In genomic region chr2:25183336-25183735, GRCm38 (mm10) we compare ENCODE assay signal across 11 mouse cellular contexts. TPM values are rescaled to one million over a fixed set of nuclear protein-coding genes. Genes with fewer than 3 reads are reported as not detected.
DNase-seq lines count a peak whose midpoint lies in the region; ATAC-seq and TF ChIP-seq lines count a peak whose summit lies in the region.
"Had no signal": no experiment of that assay in that cellular context is flagged by ENCODE, and none has a peak within 500 bp of the region (broad histone marks: within the 10 kb centered on the region; RNA-seq: fewer than 3 reads in every experiment).

No protein-coding gene starts in this region.

- peaks cover 17% of the 10 kb centered on the region for H3K4me1 ChIP-seq in heart, postnatal 0 days (ENCODE audit: control insufficient read depth, insufficient read depth)
- H3K4me1 ChIP-seq in hindbrain, embryonic 10.5 days (replicated peaks): peaks cover 73% of the 10 kb centered on the region
- no peaks in the 10 kb centered on the region for H3K4me1 ChIP-seq in cerebellum, adult 2 months (ENCODE audit: control insufficient read depth, insufficient read depth, low read length)

- no peak for DNase-seq in heart, postnatal 0 days (ENCODE audit: low spot score)
- no peak for DNase-seq in heart, postnatal 14 days
- peak; percentile 13 for DNase-seq in brain, embryonic 14.5 days (ENCODE audit: low read depth)
- DNase-seq in hindbrain, embryonic 10.5 days (ENCODE audit: low spot score): no peak
- peak; percentile 59 for DNase-seq in naive thymus-derived CD4-positive, alpha-beta T cell, adult 2 months (ENCODE audit: low read depth)
- DNase-seq in left cerebral cortex, postnatal 25 days (ENCODE audit: low spot score in 2 of 2): no peak
- DNase-seq in cerebellum, adult 2 months: no peak
- DNase-seq in testis, postnatal 14 days (ENCODE audit: low spot score): no peak
- DNase-seq: cerebellum, adult 8-10 months; liver, embryonic 13.5 days had no signal

- no peaks in the 10 kb centered on the region for H3K9me3 ChIP-seq in heart, postnatal 0 days (replicated peaks; ENCODE audit: control insufficient read depth, low read length)
- H3K9me3 ChIP-seq in hindbrain, embryonic 10.5 days: no peaks in the 10 kb centered on the region
- H3K9me3 ChIP-seq: liver, embryonic 13.5 days had no signal

- no peak for TF ChIP-seq EP300 in heart, postnatal 0 days (IDR thresholded peaks at IDR 0.05; ENCODE audit: low read depth)

- no peak overlapping the region for H3K9ac ChIP-seq in heart, postnatal 0 days (replicated peaks; ENCODE audit: low read depth, low read length)

- no peak overlapping the region for H3K27ac ChIP-seq in heart, postnatal 0 days (ENCODE audit: low read depth)
- H3K27ac ChIP-seq in hindbrain, embryonic 10.5 days: peak overlapping the region; percentile 98
- H3K27ac ChIP-seq in cerebellum, adult 2 months (ENCODE audit: insufficient read depth, low read length): no peak overlapping the region
- H3K27ac ChIP-seq: liver, embryonic 13.5 days had no signal

- no peak for ATAC-seq in heart, postnatal 0 days (ENCODE audit: insufficient read depth, low read depth)

- H3K36me3 ChIP-seq in heart, postnatal 0 days (replicated peaks; ENCODE audit: control insufficient read depth, insufficient read depth, low read length): no peaks in the 10 kb centered on the region
- peaks cover 24% of the 10 kb centered on the region for H3K36me3 ChIP-seq in hindbrain, embryonic 10.5 days
- H3K36me3 ChIP-seq: liver, embryonic 13.5 days had no signal

- peak overlapping the region; percentile 62 for H3K4me3 ChIP-seq in heart, postnatal 0 days (ENCODE audit: low read depth, low read length)
- H3K4me3 ChIP-seq in hindbrain, embryonic 10.5 days: peak overlapping the region; percentile 85
- no peak overlapping the region for H3K4me3 ChIP-seq in cerebellum, adult 2 months (replicated peaks; ENCODE audit: insufficient read depth, low read depth, low read length)

- 69% methylated on average over 2 of the region's 2 CpGs for WGBS in heart, postnatal 0 days
- WGBS in hindbrain, embryonic 10.5 days: 52% methylated on average over 2 of the region's 2 CpGs
- WGBS in cerebellum, adult 2 months: 85% methylated on average over 2 of the region's 2 CpGs

- intact Hi-C loops in heart, postnatal 14 days (cut with DNase I): loop anchor here (5.0 kb wide), 1 partner anchor 41 kb away; no protein-coding TSS in a partner anchor
- intact Hi-C loops in left cerebral cortex, postnatal 25 days (cut with DNase I): no loop called here

- peak overlapping the region; percentile 82 for H3K4me2 ChIP-seq in heart, postnatal 0 days (ENCODE audit: low read depth, low read length)

- TF ChIP-seq CTCF in heart, postnatal 0 days (IDR thresholded peaks at IDR 0.05; ENCODE audit: low read depth): no peak
- TF ChIP-seq CTCF in brain, embryonic 14.5 days (IDR thresholded peaks at IDR 0.05; ENCODE audit: borderline replicate concordance, extremely low read depth, insufficient read depth, insufficient read length): no peak
- TF ChIP-seq CTCF in cerebellum, adult 2 months (IDR thresholded peaks at IDR 0.05; ENCODE audit: borderline replicate concordance, insufficient read depth, low read depth, low read length): no peak

- no peak for TF ChIP-seq POLR2A in brain, embryonic 14.5 days (IDR thresholded peaks at IDR 0.05; ENCODE audit: borderline replicate concordance, extremely low read depth, insufficient read depth, insufficient read length, poor library complexity, severe bottlenecking)
- TF ChIP-seq POLR2A in cerebellum, adult 2 months (IDR thresholded peaks at IDR 0.05; ENCODE audit: borderline replicate concordance, insufficient read depth, low read length): no peak

- H3K27me3 ChIP-seq in heart, postnatal 0 days (ENCODE audit: control insufficient read depth, insufficient read depth, low read length): 0 out of 2 replicates have a peak, but pooled peaks cover 6% of the 10 kb centered on the region
- peaks cover 17% of the 10 kb centered on the region for H3K27me3 ChIP-seq in hindbrain, embryonic 10.5 days (ENCODE audit: insufficient read depth, poor library complexity, severe bottlenecking)
- H3K27me3 ChIP-seq in cerebellum, adult 2 months (ENCODE audit: control insufficient read depth, insufficient read depth, low read length): no peaks in the 10 kb centered on the region; the same call in 1 of the 2 replicates

RNA-seq across cellular contexts. Expression of gene Nrarp, which starts 2.8 kb away (rescaled TPM):
- 34.1 and 38.1 TPM in 2 replicates for total RNA-seq in heart, postnatal 0 days (2014; rRNA removed; ENCODE audit: low replicate concordance)
- polyA plus RNA-seq in heart, postnatal 0 days (2015; fragmentation: Nextera tagmentation; extraction: Ambion mirVana): 8.8 and 9.6 TPM in 2 replicates
- total RNA-seq in heart, postnatal 14 days (2021): 10 to 100 TPM; 14.0 to 15.0 TPM
- 50.0 and 58.5 TPM in 2 replicates for polyA plus RNA-seq in brain, embryonic 14.5 days (2012; rRNA removed)
- polyA plus RNA-seq in hindbrain, embryonic 10.5 days (2016; fragmentation: Nextera tagmentation; extraction: Ambion mirVana): 77.4 and 108 TPM in 2 replicates
- 10 to 100 TPM; 21.7 to 30.7 TPM for total RNA-seq in left cerebral cortex, postnatal 25 days (2021)
- 7.7 and 9.4 TPM in 2 replicates for polyA plus RNA-seq in cerebellum, adult 2 months (2012; rRNA removed)

RNA-seq across cellular contexts. Expression of gene Tor4a, which starts 13.3 kb away (rescaled TPM):
- total RNA-seq in heart, postnatal 0 days (2014; rRNA removed; ENCODE audit: low replicate concordance): 4.9 and 8.6 TPM in 2 replicates
- polyA plus RNA-seq in heart, postnatal 0 days (2015; fragmentation: Nextera tagmentation; extraction: Ambion mirVana): 4.4 and 5.2 TPM in 2 replicates
- total RNA-seq in heart, postnatal 14 days (2021): 1 to 10 TPM; 5.0 to 5.5 TPM
- 1.9 and 2.0 TPM in 2 replicates for polyA plus RNA-seq in brain, embryonic 14.5 days (2012; rRNA removed)
- 2.6 and 2.7 TPM in 2 replicates for polyA plus RNA-seq in hindbrain, embryonic 10.5 days (2016; fragmentation: Nextera tagmentation; extraction: Ambion mirVana)
- 1 to 10 TPM; 1.9 to 2.3 TPM for total RNA-seq in left cerebral cortex, postnatal 25 days (2021)
- polyA plus RNA-seq in cerebellum, adult 2 months (2012; rRNA removed): 3.6 and 4.2 TPM in 2 replicates

RNA-seq across cellular contexts. Expression of gene Nelfb, which starts 28.0 kb away (rescaled TPM):
- total RNA-seq in heart, postnatal 0 days (2014; rRNA removed; ENCODE audit: low replicate concordance): 49.0 and 63.7 TPM in 2 replicates
- 38.4 and 41.9 TPM in 2 replicates for polyA plus RNA-seq in heart, postnatal 0 days (2015; fragmentation: Nextera tagmentation; extraction: Ambion mirVana)
- 10 to 100 TPM; 35.7 to 36.2 TPM for total RNA-seq in heart, postnatal 14 days (2021)
- polyA plus RNA-seq in brain, embryonic 14.5 days (2012; rRNA removed): 78.9 and 91.3 TPM in 2 replicates
- 123 and 132 TPM in 2 replicates for polyA plus RNA-seq in hindbrain, embryonic 10.5 days (2016; fragmentation: Nextera tagmentation; extraction: Ambion mirVana)
- 10 to 100 TPM; 50.8 to 51.8 TPM for total RNA-seq in left cerebral cortex, postnatal 25 days (2021)
- 69.4 and 84.5 TPM in 2 replicates for polyA plus RNA-seq in cerebellum, adult 2 months (2012; rRNA removed)

RNA-seq across cellular contexts. Expression of gene Stpg3, which starts 31.1 kb away (rescaled TPM):
- total RNA-seq in heart, postnatal 0 days (2014; rRNA removed; ENCODE audit: low replicate concordance): not detected in 2 replicates
- not detected in 2 replicates for polyA plus RNA-seq in heart, postnatal 0 days (2015; fragmentation: Nextera tagmentation; extraction: Ambion mirVana)
- total RNA-seq in heart, postnatal 14 days (2021): not detected
- polyA plus RNA-seq in brain, embryonic 14.5 days (2012; rRNA removed): not detected in 2 replicates
- not detected in 2 replicates for polyA plus RNA-seq in hindbrain, embryonic 10.5 days (2016; fragmentation: Nextera tagmentation; extraction: Ambion mirVana)
- total RNA-seq in left cerebral cortex, postnatal 25 days (2021): under 1 TPM in 1 of 2 experiments, not detected in 1; 0.23 TPM
- polyA plus RNA-seq in cerebellum, adult 2 months (2012; rRNA removed): not detected in 2 replicates
- total RNA-seq: MEL had no signal
- polyA plus RNA-seq: liver, embryonic 13.5 days had no signal

RNA-seq across cellular contexts. Expression of gene Fam166a, which starts 35.2 kb away (rescaled TPM):
- not detected in 2 replicates for total RNA-seq in heart, postnatal 0 days (2014; rRNA removed; ENCODE audit: low replicate concordance)
- 0.33 TPM in 1 of 2 replicates, not detected in the other for polyA plus RNA-seq in heart, postnatal 0 days (2015; fragmentation: Nextera tagmentation; extraction: Ambion mirVana)
- total RNA-seq in heart, postnatal 14 days (2021): not detected
- polyA plus RNA-seq in brain, embryonic 14.5 days (2012; rRNA removed): 0.10 and 0.14 TPM in 2 replicates
- not detected in 2 replicates for polyA plus RNA-seq in hindbrain, embryonic 10.5 days (2016; fragmentation: Nextera tagmentation; extraction: Ambion mirVana)
- total RNA-seq in left cerebral cortex, postnatal 25 days (2021): not detected
- 0.10 and 0.11 TPM in 2 replicates for polyA plus RNA-seq in cerebellum, adult 2 months (2012; rRNA removed)
- polyA plus RNA-seq: liver, embryonic 13.5 days had no signal

Comparison
In these comparisons a context has a peak if more than half of its experiments do, and no peak if none do; other contexts are left out.
1. DNase-seq: peak in brain, embryonic 14.5 days (single experiment) and naive thymus-derived CD4-positive, alpha-beta T cell, adult 2 months (single experiment); none in heart, postnatal 0 days (single experiment), heart, postnatal 14 days (0 of 2), hindbrain, embryonic 10.5 days (single experiment), left cerebral cortex, postnatal 25 days (0 of 2), cerebellum, adult 2 months (0 of 2) and testis, postnatal 14 days (single experiment).